Mouse (Mus musculus): ENCODE data around the gene Fut7. TPM values are rescaled to one million over a fixed set of nuclear protein-coding genes. Genes with fewer than 3 reads are reported as not detected.

The Fut7 gene
- polyA plus RNA-seq, 1 experiment from 2014 or later = 0.46 TPM

- H3K27ac ChIP-seq (ENCODE audit: low read length) = no peak overlapping the region
- no peak for ATAC-seq (replicated peaks; ENCODE audit: extremely low read depth, insufficient read depth, low FRiP score)
- no peak overlapping the region for H3K4me2 ChIP-seq (ENCODE audit: low read depth, low read length)
- 81% methylated on average over 17 of the region's 17 CpGs for WGBS
- H3K9ac ChIP-seq (ENCODE audit: low read length) = no peak overlapping the region
- 0 out of 2 replicates have a peak, but pooled peaks cover 6% of the 10 kb centered on the region for H3K4me1 ChIP-seq (ENCODE audit: control insufficient read depth, insufficient read depth, low read length)
- no peaks in the 10 kb centered on the region for H3K9me3 ChIP-seq (replicated peaks; ENCODE audit: control insufficient read depth, low read length)
- H3K36me3 ChIP-seq (ENCODE audit: control insufficient read depth, insufficient read depth) = no peaks in the 10 kb centered on the region
- H3K27me3 ChIP-seq (ENCODE audit: control insufficient read depth, insufficient read depth, low read length) = peaks cover 10% of the 10 kb centered on the region
- H3K4me3 ChIP-seq (ENCODE audit: low read length) = no peak overlapping the region
These were observed 7.5 kb downstream of the Fut7 start for GRCm38 (mm10) chr2:25430395-25431233.

DNA sequence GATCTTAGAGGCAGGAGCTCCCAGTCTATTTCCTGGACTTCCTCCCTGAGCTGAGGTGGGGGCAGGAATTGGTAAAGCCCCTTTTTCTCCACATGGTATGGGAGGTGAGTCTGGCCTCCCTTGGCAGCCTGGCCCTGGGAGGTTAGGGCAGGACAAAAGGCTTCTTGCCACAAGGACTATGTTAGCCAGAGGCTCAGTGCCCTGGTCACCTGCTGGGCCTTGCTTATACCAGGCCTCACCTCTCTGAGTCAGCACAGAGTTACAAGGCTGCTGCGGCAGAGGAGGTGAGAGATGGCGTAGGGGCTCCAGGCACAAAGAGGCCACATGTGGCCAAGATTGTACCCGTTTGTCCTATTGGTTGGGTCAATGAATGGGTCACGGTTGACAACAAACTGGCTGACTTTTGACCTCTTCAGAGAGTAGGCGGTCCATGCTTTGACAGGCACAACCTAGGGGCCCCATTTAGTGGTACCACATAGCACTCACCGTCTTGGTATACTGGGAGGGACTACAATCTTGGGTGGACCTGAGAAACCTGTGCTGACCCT, 8.3 kb downstream of the Fut7 start:
- WGBS = 80% methylated on average over 6 of the region's 6 CpGs
- H3K4me3 ChIP-seq (ENCODE audit: low read length) = no peak overlapping the region
- H3K27ac ChIP-seq (ENCODE audit: low read length) = no peak overlapping the region
- no peak for ATAC-seq (replicated peaks; ENCODE audit: extremely low read depth, insufficient read depth, low FRiP score)
- H3K9ac ChIP-seq (ENCODE audit: low read length) = no peak overlapping the region
- peaks cover 3% of the 10 kb centered on the region; the same call in 1 of the 2 replicates for H3K27me3 ChIP-seq (ENCODE audit: control insufficient read depth, insufficient read depth, low read length)
- H3K4me2 ChIP-seq (ENCODE audit: low read depth, low read length) = no peak overlapping the region
- H3K36me3 ChIP-seq (ENCODE audit: control insufficient read depth, insufficient read depth) = no peaks in the 10 kb centered on the region
- no peaks in the 10 kb centered on the region for H3K9me3 ChIP-seq (replicated peaks; ENCODE audit: control insufficient read depth, low read length)
- 0 out of 2 replicates have a peak, but pooled peaks cover 6% of the 10 kb centered on the region for H3K4me1 ChIP-seq (ENCODE audit: control insufficient read depth, insufficient read depth, low read length)

- H3K36me3 ChIP-seq (ENCODE audit: control insufficient read depth, insufficient read depth) = no peaks in the 10 kb centered on the region
- WGBS = 74% methylated on average over 11 of the region's 11 CpGs
- no peak for ATAC-seq (replicated peaks; ENCODE audit: extremely low read depth, insufficient read depth, low FRiP score)
- peaks cover 2% of the 10 kb centered on the region; the same call in 1 of the 2 replicates for H3K27me3 ChIP-seq (ENCODE audit: control insufficient read depth, insufficient read depth, low read length)
- no peak overlapping the region for H3K9ac ChIP-seq (ENCODE audit: low read length)
- 0 out of 2 replicates have a peak, but pooled peaks cover 6% of the 10 kb centered on the region for H3K4me1 ChIP-seq (ENCODE audit: control insufficient read depth, insufficient read depth, low read length)
- no peaks in the 10 kb centered on the region for H3K9me3 ChIP-seq (replicated peaks; ENCODE audit: control insufficient read depth, low read length)
- no peak overlapping the region for H3K4me3 ChIP-seq (ENCODE audit: low read length)
- no peak overlapping the region for H3K4me2 ChIP-seq (ENCODE audit: low read depth, low read length)
- no peak overlapping the region for H3K27ac ChIP-seq (ENCODE audit: low read length)
These were observed 9.4 kb downstream of the Fut7 start for GRCm38 (mm10) chr2:25432326-25433098.

GRCm38 (mm10) chr2:25433101-25433500, 10.0 kb downstream of the Fut7 start:
- WGBS = 87% methylated on average over 17 of the region's 17 CpGs
- peaks cover 2% of the 10 kb centered on the region; the same call in 1 of the 2 replicates for H3K27me3 ChIP-seq (ENCODE audit: control insufficient read depth, insufficient read depth, low read length)

GRCm38 (mm10) chr2:25434292-25434691, 11.2 kb downstream of the Fut7 start:
- Histone ChIP-seq H3K4me3 (ENCODE audit: low read length) (no peak overlapping the region), H3K4me1 (ENCODE audit: control insufficient read depth, insufficient read depth, low read length) (0 out of 2 replicates have a peak, but pooled peaks cover 3% of the 10 kb centered on the region), H3K27ac (ENCODE audit: low read length) (no peak overlapping the region), H3K36me3 (ENCODE audit: control insufficient read depth, insufficient read depth) (peaks cover 5% of the 10 kb centered on the region; the same call in 1 of the 2 replicates), H3K9ac (ENCODE audit: low read length) (no peak overlapping the region), H3K4me2 (ENCODE audit: low read depth, low read length) (no peak overlapping the region), H3K27me3 (ENCODE audit: control insufficient read depth, insufficient read depth, low read length) (peaks cover 2% of the 10 kb centered on the region; the same call in 1 of the 2 replicates), H3K9me3 (replicated peaks; ENCODE audit: control insufficient read depth, low read length) (no peaks in the 10 kb centered on the region)
- no peak for ATAC-seq (replicated peaks; ENCODE audit: extremely low read depth, insufficient read depth, low FRiP score)
- WGBS = 81% methylated on average over 8 of the region's 8 CpGs

More at GRCm38 (mm10) chr2:25433101-25433500, 10.0 kb downstream of the Fut7 start:
- Histone ChIP-seq H3K27ac (ENCODE audit: low read length) (no peak overlapping the region), H3K36me3 (ENCODE audit: control insufficient read depth, insufficient read depth) (no peaks in the 10 kb centered on the region), H3K9ac (ENCODE audit: low read length) (no peak overlapping the region), H3K9me3 (replicated peaks; ENCODE audit: control insufficient read depth, low read length) (no peaks in the 10 kb centered on the region), H3K4me1 (ENCODE audit: control insufficient read depth, insufficient read depth, low read length) (0 out of 2 replicates have a peak, but pooled peaks cover 5% of the 10 kb centered on the region), H3K4me2 (ENCODE audit: low read depth, low read length) (no peak overlapping the region), H3K4me3 (ENCODE audit: low read length) (no peak overlapping the region)
- ATAC-seq (replicated peaks; ENCODE audit: extremely low read depth, insufficient read depth, low FRiP score) = no peak

DNA sequence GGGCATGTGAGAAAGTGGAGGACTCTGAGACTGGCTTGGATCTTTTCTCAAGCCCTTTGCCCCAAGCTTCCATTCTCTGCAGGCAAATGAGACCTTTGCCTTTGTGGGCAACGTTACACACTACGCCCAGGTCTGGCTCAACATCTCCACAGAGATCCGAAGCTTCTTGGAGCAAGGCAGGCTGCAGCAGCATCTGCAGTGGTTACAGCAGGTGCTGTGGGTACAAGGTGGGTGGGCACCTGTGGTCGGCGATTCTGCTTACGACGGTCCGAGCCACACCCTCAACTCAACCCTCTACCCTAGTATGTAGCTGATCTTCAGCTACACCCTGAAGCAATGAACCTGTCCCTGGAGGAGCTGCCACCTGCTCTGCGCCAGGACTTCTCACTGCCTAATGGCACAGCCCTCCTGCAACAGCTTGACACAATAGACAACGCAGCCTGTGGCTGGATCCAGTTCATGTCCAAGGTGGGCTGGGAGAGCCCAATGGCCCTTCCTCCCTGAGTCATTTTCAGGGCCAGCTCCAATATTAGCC, 13.3 kb downstream of the Fut7 start:
- Histone ChIP-seq H3K4me1 (ENCODE audit: control insufficient read depth, insufficient read depth, low read length) (no peaks in the 10 kb centered on the region), H3K9me3 (replicated peaks; ENCODE audit: control insufficient read depth, low read length) (no peaks in the 10 kb centered on the region), H3K27me3 (ENCODE audit: control insufficient read depth, insufficient read depth, low read length) (no peaks in the 10 kb centered on the region), H3K36me3 (ENCODE audit: control insufficient read depth, insufficient read depth) (peaks cover 6% of the 10 kb centered on the region; the same call in 1 of the 2 replicates), H3K9ac (ENCODE audit: low read length) (no peak overlapping the region), H3K27ac (ENCODE audit: low read length) (no peak overlapping the region), H3K4me3 (ENCODE audit: low read length) (no peak overlapping the region), H3K4me2 (ENCODE audit: low read depth, low read length) (no peak overlapping the region)
- 91% methylated on average over 10 of the region's 10 CpGs for WGBS
- ATAC-seq (replicated peaks; ENCODE audit: extremely low read depth, insufficient read depth, low FRiP score) = no peak

DNA sequence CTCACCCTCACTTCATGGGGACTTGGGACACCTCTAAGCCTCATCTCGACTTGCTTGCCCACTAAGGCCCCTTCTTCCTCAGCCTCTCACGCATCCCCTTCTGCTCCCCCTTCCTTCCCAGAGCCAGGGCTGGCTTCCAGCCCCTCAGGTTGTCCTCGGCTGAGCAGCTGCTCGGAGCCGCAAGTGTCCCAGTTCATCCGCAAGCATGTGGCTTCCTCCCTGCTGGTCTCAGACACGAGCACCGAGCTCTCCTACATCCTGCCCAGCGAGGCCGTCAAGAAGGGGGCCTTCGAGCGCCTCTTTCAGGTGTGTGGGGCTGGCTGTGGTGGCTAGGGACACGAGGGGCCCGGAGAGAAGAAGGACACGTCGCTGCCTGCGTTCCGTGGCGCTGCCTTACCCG, 18.0 kb downstream of the Fut7 start:
- no peaks in the 10 kb centered on the region for H3K4me1 ChIP-seq (ENCODE audit: control insufficient read depth, insufficient read depth, low read length)
- H3K27me3 ChIP-seq (ENCODE audit: control insufficient read depth, insufficient read depth, low read length) = no peaks in the 10 kb centered on the region
- no peak for ATAC-seq (replicated peaks; ENCODE audit: extremely low read depth, insufficient read depth, low FRiP score)
- H3K36me3 ChIP-seq (ENCODE audit: control insufficient read depth, insufficient read depth) = peaks cover 8% of the 10 kb centered on the region; the same call in 1 of the 2 replicates
- no peak overlapping the region for H3K4me3 ChIP-seq (ENCODE audit: low read length)
- no peak overlapping the region for H3K9ac ChIP-seq (ENCODE audit: low read length)
- H3K4me2 ChIP-seq (ENCODE audit: low read depth, low read length) = no peak overlapping the region
- H3K9me3 ChIP-seq (replicated peaks; ENCODE audit: control insufficient read depth, low read length) = no peaks in the 10 kb centered on the region
- no peak overlapping the region for H3K27ac ChIP-seq (ENCODE audit: low read length)
- WGBS = 81% methylated on average over 20 of the region's 20 CpGs

GRCm38 (mm10) chr2:25442682-25443081, 19.6 kb downstream of the Fut7 start:
- H3K9ac ChIP-seq (ENCODE audit: low read length) = no peak overlapping the region
- H3K27ac ChIP-seq (ENCODE audit: low read length) = no peak overlapping the region
- H3K4me2 ChIP-seq (ENCODE audit: low read depth, low read length) = no peak overlapping the region
- no peaks in the 10 kb centered on the region for H3K9me3 ChIP-seq (replicated peaks; ENCODE audit: control insufficient read depth, low read length)
- no peak overlapping the region for H3K4me3 ChIP-seq (ENCODE audit: low read length)
- no peaks in the 10 kb centered on the region for H3K4me1 ChIP-seq (ENCODE audit: control insufficient read depth, insufficient read depth, low read length)
- peaks cover 8% of the 10 kb centered on the region; the same call in 1 of the 2 replicates for H3K36me3 ChIP-seq (ENCODE audit: control insufficient read depth, insufficient read depth)
- H3K27me3 ChIP-seq (ENCODE audit: control insufficient read depth, insufficient read depth, low read length) = no peaks in the 10 kb centered on the region
- ATAC-seq (replicated peaks; ENCODE audit: extremely low read depth, insufficient read depth, low FRiP score) = no peak
- WGBS = 85% methylated on average over 14 of the region's 14 CpGs

Data from heart, embryonic 16.5 days (tissue).